Mouse (Mus musculus): ENCODE results near the gene Klb.

Klb gene

GRCm38 (mm10) chr5:65371551-65371950 lies 23.4 kb downstream of the Klb start:
- in situ Hi-C loops (cut with MboI; ENCODE audit: low sequenced_read_pairs): no loop called here

GRCm38 (mm10) chr5:65374746-65375145 lies 26.6 kb downstream of the Klb start:
- in situ Hi-C loops (cut with MboI; ENCODE audit: low sequenced_read_pairs): no loop called here

GRCm38 (mm10) chr5:65385704-65386103 lies 37.6 kb downstream of the Klb start:
- in situ Hi-C loops (cut with MboI; ENCODE audit: low sequenced_read_pairs): no loop called here

GRCm38 (mm10) chr5:65387008-65387867 lies 39.1 kb downstream of the Klb start:
- in situ Hi-C loops (cut with MboI; ENCODE audit: low sequenced_read_pairs): no loop called here

- in situ Hi-C loops (cut with MboI; ENCODE audit: low sequenced_read_pairs): no loop called here
These were observed 42.8 kb downstream of the Klb start, which contains the start of the genes Rpl9 and Lias for GRCm38 (mm10) chr5:65390648-65391644. Rpl9 (minus strand) TSS chr5:65391444. Lias (plus strand) TSS chr5:65391497.

GRCm38 (mm10) chr5:65391753-65392152 lies 43.6 kb downstream of the Klb start:
- in situ Hi-C loops (cut with MboI; ENCODE audit: low sequenced_read_pairs): no loop called here

GRCm38 (mm10) chr5:65394425-65394824 lies 46.3 kb downstream of the Klb start:
- in situ Hi-C loops (cut with MboI; ENCODE audit: low sequenced_read_pairs): no loop called here

GRCm38 (mm10) chr5:65401251-65401994 lies 53.3 kb downstream of the Klb start:
- in situ Hi-C loops (cut with MboI; ENCODE audit: low sequenced_read_pairs): no loop called here

GRCm38 (mm10) chr5:65407989-65408388 lies 59.9 kb downstream of the Klb start:
- in situ Hi-C loops (cut with MboI; ENCODE audit: low sequenced_read_pairs): no loop called here

GRCm38 (mm10) chr5:65415653-65416458 lies 67.7 kb downstream of the Klb start:
- in situ Hi-C loops (cut with MboI; ENCODE audit: low sequenced_read_pairs): no loop called here

GRCm38 (mm10) chr5:65419136-65419535 lies 71.0 kb downstream of the Klb start:
- in situ Hi-C loops (cut with MboI; ENCODE audit: low sequenced_read_pairs): no loop called here

GRCm38 (mm10) chr5:65420822-65421221 lies 72.7 kb downstream of the Klb start:
- in situ Hi-C loops (cut with MboI; ENCODE audit: low sequenced_read_pairs): no loop called here

- in situ Hi-C loops (cut with MboI; ENCODE audit: low sequenced_read_pairs): no loop called here
These were observed 74.7 kb downstream of the Klb start for GRCm38 (mm10) chr5:65422803-65423202.

GRCm38 (mm10) chr5:65424215-65424614 lies 76.1 kb downstream of the Klb start:
- in situ Hi-C loops (cut with MboI; ENCODE audit: low sequenced_read_pairs): no loop called here

- in situ Hi-C loops (cut with MboI; ENCODE audit: low sequenced_read_pairs): no loop called here
These were observed 77.1 kb downstream of the Klb start for GRCm38 (mm10) chr5:65425251-65425650.

- in situ Hi-C loops (cut with MboI; ENCODE audit: low sequenced_read_pairs): no loop called here
These were observed 80.2 kb downstream of the Klb start for GRCm38 (mm10) chr5:65428321-65428720.

- in situ Hi-C loops (cut with MboI; ENCODE audit: low sequenced_read_pairs): no loop called here
These were observed 81.3 kb downstream of the Klb start for GRCm38 (mm10) chr5:65429441-65429840.
